Mouse (Mus musculus): ENCODE measurements around the gene Zcchc7.
A peak's percentile ranks its signal among the peaks of the same experiment; 100 is the strongest.

Gene Zcchc7

DNA sequence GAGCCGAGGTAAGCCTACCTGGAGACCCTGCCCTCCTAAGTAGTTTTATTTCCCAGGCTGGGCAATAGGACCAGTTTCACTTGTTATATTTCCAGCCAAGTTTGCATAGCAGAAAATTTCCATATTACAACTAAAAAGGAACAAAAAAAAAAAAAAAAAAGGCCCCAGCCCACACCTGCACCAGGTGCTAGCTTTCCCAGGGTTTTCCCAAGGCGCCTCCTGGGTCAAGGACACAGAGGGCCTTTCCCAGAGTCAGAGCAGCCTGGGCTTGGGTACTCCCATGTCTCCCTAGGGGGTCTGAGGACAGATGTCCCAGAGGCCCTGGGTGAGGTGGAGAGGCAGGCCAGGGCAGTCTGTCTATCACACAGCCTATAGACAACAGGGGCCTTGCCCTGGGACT lies 209.5 kb downstream of the Zcchc7 start:
- DNase-seq (ENCODE audit: low spot score) = no peak

DNA sequence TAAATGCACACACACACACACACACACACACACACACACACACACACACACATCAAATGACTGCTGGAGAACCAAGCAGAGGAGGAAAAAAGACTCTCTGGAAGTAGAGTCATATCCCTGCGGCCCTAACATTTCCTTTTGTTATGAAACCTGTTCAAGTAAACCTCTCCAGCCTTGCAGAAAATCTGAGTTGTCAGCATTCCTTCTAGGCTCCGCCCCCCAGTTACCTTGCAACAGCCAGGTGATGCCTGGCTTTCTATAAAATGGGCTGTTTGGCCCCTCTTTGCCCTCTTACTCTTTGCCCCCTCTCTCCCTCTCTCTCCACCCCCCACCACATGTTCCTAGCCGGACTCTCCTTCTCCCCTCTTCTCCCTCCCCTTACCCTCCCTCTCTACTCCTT lies 210.1 kb downstream of the Zcchc7 start:
- DNase-seq (ENCODE audit: low spot score) = no peak

DNA sequence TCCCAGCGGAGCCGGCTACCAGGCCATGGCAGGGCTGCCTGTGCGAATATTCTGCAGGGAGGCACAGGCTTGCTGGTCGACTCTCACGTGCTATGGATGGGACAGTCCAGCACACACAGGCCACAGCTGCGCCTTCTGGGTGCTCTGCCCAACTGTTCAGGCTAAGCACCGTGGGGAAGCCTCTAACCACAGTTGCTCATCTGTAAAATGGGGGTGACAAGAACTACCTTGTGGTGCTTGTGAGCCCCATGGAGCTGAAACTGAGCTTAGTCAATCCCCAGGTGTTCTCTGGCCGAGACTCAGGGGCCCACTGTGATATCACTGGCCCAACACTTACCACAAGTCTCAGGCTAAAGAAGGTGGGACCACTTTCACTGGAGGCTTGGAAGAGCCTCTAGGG lies 211.7 kb downstream of the Zcchc7 start:
- no peak for DNase-seq (ENCODE audit: low spot score)

- no peak for DNase-seq (ENCODE audit: low spot score)
Observed at GRCm38 (mm10) chr4:44970056-44970455, 214.4 kb downstream of the Zcchc7 start.

DNA sequence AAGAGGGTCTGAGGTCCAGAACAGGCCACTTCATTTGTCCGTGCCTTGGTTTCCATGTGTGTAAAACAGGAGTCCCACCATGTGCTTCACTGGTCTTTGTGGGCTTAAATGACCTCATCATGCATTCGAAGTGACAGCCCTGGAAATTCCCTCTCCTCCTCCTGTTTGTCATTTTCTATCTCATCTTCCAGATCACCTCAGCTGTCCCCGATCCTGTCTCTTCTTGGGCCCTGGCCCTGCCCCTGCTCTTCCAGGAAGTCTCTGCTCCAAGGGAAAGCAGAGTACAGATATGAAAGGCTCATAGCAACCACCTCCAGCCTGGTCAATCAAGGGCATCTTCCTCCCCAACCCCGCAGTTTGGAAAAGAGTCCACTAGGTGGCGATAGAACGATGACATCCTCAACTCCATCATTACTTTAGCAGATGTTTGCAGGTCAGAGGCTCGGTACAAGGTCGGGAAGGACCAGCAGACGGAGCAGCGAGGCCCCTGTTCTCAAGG lies 215.0 kb downstream of the Zcchc7 start:
- peak; percentile 49 for DNase-seq (ENCODE audit: low spot score)

- DNase-seq (ENCODE audit: low spot score) = peak; percentile 88
Observed at GRCm38 (mm10) chr4:44973450-44973849, 217.8 kb downstream of the Zcchc7 start.

GRCm38 (mm10) chr4:44973871-44974270 lies 218.2 kb downstream of the Zcchc7 start:
- DNase-seq (ENCODE audit: low spot score) = no peak

- DNase-seq (ENCODE audit: low spot score) = no peak
Observed at GRCm38 (mm10) chr4:44974331-44974730, 218.7 kb downstream of the Zcchc7 start.

- no peak for DNase-seq (ENCODE audit: low spot score)
Observed at GRCm38 (mm10) chr4:44976026-44976615, 220.4 kb downstream of the Zcchc7 start.

- DNase-seq (ENCODE audit: low spot score) = no peak
Observed at GRCm38 (mm10) chr4:44976921-44977710, 221.4 kb downstream of the Zcchc7 start.

DNA sequence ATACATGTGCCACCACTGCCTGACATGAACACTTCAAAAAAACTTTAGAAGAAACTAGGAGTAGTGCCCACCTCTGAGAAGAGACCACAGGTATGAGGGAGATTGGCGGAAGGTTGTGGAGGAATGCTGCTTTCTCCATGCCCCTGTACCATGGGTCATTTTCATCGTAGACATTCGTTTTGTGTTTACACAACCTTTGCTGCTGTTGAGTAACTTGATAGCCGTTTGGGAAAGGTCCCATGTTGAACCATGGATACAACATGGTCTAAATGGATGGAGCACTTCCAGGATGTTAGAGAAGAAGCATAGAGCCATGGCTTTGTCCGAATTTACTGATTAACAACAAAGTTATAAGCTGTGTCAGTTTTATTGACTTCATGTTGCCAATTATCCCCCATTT lies 222.5 kb downstream of the Zcchc7 start:
- DNase-seq (ENCODE audit: low spot score) = no peak

DNA sequence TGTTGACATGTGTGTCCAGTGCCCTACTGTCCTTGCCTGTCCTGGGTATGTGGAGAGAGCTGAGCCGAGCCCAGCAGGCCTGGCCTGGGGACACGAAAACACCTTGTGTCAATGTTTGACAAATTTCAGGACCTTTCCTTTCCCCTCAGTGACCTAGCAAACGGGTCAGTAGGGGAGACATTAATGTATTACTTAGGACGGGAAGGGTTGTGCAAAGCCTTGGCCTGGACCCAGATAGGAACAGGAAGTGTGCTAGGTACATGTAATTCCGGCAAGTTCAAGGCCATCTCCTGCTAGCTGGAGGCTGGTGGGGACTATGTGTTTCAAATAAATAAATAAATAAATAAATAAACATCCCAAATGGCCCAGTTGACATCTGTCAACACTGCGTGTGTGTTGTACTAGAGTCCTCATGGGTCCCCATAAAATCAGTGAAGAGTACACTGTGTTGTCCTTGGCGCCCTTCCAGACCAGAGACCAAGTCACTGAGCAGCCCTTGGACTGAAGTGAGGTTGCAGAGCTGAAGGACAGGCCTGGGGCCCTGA lies 224.2 kb downstream of the Zcchc7 start:
- DNase-seq (ENCODE audit: low spot score) = no peak

DNA sequence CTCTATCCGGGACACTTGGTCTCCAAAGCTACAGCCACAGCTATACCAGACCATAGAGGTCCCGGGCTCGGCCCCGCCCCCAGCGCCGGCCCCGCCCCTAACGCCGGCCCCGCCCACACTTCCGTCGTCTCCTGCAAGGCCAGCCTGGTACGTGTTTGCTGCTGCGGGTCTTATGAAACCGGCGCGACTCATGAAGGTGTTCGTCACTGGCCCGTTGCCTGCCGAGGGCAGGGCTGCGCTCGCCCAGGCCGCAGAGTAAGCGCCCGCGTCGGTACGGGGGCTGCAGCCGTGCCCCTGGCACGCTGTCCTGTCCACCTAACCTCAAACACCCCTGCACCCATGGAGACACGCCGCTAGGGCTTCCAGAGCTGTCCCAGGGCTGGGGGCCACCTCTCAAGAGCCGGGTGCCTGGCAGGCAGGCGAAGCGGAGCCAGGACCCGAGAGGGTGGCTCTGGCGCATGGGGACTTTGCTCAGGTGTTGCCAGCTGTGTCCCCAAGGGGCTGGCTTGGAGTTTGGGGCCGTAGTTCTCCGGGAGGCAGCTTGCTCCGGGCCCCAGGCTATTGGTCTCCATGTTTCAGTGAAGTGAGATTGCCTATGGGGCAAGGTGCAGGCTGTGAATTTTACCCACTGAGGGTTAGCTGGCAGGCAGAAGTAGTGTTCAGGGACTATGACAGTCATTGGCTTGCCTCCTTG lies 225.8 kb downstream of the Zcchc7 start, which contains the start of gene Grhpr:
Gene Grhpr (plus strand): TSS at position 116 of the 694 bp plus-strand sequence.
- peak; percentile 83 for DNase-seq (ENCODE audit: low spot score)

All from urinary bladder, postnatal 14 days (tissue).